Mouse (Mus musculus) left cerebral cortex, adult 9 months (tissue): Measurements from ENCODE around the gene Tom1l1.

ENCODE experiments used
- DNase-seq, 2 experiments: peaks; one replicate each; pipeline ENCODE4 v3.0.0; 2022; ENCODE audit warnings: low spot score in 2 of 2

Tom1l1 gene

GRCm38 (mm10) chr11:90675479-90676110, 12.6 kb downstream of the Tom1l1 start:
- DNase-seq, result no peak

- DNase-seq, result no peak
Measured at GRCm38 (mm10) chr11:90667325-90667724, 20.8 kb downstream of the Tom1l1 start.

DNA sequence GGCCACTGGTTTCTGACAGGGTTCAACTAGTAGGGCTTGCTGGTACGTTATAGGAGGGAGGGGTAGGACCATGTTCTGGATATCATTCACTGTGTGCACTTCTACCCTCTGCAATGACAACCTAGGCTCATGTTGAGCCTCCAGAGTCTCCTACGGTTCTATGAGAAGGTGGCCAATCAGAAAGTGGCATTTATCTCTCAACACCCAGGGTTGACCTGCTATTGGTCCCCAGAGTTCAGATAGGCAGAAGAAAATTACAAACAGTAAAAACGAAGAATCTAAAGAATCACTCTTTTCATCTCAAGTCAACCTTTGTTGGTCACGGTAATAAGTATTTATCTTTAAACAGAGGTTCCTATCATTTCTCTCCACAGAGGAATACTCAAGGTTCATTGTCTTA, 21.2 kb downstream of the Tom1l1 start:
- no peak for DNase-seq

DNA sequence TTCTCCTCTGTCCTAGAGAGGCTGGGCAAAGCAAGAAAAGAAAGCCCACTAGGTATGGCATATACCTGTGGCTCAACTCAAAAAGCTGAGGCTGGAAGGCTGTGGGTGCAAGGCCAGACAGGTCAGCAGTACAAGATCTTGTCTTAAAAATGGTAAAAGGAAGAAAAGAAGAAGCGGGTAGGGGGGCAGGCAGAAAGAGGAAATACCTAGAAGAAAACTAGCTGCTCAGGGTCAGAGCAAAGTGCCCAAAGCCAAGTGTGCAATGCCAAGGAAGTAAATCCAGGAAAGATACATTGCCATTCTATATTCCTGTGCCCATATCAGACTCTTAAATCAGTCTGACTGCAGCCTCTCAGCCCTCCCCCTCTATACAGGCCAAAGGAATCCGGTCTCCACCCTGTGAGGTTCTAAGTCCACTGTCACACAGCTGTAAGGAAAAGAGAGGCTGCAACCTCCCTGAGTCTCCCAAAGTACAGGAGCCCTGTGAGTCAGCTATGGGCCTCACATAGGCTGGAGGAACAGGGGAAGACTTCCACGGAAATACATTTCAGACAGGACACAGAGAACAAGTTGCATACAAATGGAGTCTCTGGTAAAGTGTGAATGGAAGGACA, 21.9 kb downstream of the Tom1l1 start:
- DNase-seq, result no peak

DNA sequence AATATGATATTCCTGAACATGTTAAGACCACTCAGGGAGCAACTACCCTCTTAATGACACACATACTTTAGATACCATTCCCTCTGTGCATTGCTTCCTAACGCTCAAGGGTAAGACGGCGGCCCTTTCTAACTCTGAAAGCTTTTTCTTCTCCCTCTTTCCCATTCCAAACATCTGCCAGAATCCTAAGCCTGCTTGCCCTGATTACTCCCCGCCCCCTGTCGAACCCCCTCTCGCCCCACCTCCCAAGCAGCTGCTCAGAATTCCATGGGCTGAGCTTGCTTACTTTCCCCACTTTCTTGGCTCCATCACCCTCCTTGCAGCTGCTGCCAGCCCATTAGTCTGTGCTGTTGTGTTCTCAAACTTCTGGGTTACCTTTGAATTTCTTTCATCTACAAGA, 23.0 kb downstream of the Tom1l1 start:
- DNase-seq, result peak in 1 of 2 experiments; percentile 33

GRCm38 (mm10) chr11:90664345-90664986, 23.7 kb downstream of the Tom1l1 start:
- no peak for DNase-seq

DNA sequence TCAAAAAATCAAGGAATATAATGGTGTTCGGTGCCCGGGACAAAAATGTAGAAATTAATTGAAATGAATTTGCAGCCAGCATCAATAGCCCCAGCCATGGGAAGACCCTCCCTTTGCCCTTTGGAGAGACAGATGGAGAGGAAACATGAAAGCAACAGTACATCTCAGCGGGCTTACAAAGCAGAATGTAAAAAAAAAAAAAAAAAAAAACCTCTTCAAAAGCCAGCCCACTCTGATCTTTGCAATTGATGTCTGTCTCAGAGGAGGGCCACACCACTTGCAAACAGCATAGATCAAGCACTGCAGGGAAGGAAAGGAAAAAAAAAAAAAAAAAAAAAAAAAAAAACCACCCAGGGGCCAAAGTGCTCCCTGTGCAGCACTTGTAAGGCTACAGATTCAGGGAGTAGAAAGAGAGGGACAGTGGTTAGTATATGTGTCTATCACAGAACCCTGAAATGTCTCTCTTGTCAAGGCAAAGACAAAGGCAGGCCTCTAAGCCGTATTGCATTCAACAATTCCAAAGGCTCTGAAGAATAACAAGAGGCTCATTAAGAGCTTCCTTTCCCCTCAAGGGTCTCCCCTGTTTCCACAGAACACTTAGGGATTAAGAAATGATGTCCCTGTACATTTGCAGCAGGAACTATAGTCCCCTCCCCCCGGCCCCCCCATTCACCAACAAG, 24.4 kb downstream of the Tom1l1 start:
- no peak for DNase-seq

DNA sequence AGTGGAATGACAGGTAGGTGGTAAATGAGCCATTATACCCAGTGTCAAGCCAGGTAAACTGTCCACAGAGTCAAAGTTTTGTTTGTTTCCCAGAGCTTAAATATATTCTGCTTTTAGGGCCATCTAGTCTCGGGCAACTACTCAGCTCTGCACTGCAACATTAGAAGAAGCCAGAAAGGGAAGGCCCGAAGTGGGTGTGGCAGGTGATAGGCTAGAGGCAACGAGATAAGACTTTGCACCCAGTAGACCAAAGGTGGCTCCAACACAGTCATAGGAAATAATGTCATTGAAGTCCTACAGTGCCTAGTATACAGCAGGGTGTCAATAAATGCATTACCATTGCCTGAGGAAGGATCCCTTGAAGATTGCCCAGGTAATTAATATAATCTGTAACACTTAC, 25.1 kb downstream of the Tom1l1 start:
- no peak for DNase-seq

DNA sequence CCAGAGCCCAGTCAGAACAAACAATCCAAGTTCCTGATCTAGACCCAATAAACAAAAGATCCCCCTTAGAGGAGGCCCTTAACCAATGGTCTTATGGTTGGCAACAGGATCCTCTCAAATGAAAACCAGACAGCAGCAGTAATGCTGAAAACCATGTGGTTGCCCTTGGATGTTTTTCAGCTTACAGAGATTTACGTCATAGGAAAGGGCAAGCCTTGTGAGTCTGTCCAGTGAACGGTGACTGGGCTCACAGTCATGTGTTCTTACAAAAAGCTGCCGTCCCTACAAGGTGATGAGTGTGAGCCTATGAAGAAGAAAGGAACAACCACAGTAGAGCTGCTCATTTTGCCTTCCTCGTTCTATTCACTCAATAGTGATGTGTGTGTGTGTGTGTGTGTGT, 27.5 kb downstream of the Tom1l1 start:
- no peak for DNase-seq

GRCm38 (mm10) chr11:90657527-90657926, 30.6 kb downstream of the Tom1l1 start:
- DNase-seq, result no peak

GRCm38 (mm10) chr11:90652603-90653002, 35.6 kb downstream of the Tom1l1 start:
- DNase-seq, result no peak

- DNase-seq, result no peak
Measured at GRCm38 (mm10) chr11:90650231-90650885, 37.8 kb downstream of the Tom1l1 start.

DNA sequence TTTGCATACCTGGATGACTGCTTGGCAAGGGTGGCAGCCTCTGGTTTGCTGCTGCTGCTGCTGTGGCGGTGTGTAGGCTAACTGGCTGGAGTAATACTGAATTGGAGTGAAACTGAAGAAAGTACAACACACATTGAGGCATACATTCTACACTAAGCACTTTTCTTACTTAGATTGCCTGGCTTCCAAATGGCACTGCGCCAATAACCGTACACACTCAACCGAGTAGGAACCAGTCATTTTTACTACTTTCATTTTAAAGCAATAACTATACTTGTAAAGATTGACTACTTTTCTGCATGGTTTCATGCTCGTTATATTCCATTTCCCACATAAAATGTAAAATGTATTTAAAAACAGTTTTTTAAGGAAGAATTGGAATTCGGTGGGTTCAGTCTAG, 38.4 kb downstream of the Tom1l1 start:
- DNase-seq, result no peak

DNA sequence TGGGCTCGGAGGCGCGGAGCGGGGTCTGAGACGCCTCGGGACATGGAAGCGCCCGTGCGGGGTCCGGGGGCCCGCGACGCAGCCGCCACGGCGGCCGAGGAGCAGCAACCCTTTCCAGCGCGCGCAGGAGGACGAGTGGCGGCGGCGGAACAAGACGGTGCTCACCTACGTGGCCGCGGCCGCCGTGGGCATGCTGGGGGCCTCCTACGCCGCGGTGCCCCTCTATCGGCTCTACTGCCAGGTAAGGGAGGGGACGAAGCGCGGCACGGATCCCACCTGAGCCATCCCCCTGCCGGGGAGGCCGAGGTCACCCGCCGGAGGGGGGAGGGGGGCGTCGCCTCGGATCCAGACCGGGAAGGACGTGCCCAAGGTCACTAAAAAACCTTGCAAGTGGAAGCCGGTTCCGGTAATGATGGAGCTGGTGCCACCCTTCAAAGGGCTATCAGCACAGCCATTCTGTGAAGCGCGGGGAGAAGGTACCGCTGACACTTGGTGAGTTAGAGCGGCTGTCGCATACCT, 49.8 kb downstream of the Tom1l1 start:
- DNase-seq, result no peak

GRCm38 (mm10) chr11:90637440-90638311, 50.5 kb downstream of the Tom1l1 start, which contains the start of the genes Stxbp4 and Cox11:
Gene Stxbp4 (minus strand): TSS chr11:90638084.
Gene Cox11 (plus strand): TSS chr11:90638173.
- peak; percentile 85 to 95 for DNase-seq

- DNase-seq, result no peak
Measured at GRCm38 (mm10) chr11:90634661-90635060, 53.5 kb downstream of the Tom1l1 start.

DNA sequence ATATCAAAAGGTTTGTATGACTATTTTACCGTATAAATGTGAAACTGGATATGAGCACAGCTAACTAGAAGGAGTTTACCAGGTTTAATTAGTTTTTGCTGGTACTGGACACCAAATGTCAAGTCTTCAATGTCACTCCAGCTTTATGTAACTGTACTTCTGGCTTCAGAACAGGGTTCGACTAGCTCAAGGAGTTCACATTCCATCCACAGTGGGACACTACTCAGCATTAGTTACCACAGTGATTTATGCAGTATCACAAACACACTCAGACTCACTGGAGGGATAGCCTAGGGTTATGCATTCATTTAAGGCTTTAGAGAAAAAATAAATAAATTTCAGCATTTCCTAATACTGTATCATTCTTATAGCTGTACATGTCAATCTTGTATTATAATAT, 55.7 kb downstream of the Tom1l1 start:
- no peak for DNase-seq

- DNase-seq, result no peak
Measured at GRCm38 (mm10) chr11:90627751-90628150, 60.4 kb downstream of the Tom1l1 start.

GRCm38 (mm10) chr11:90625174-90625573, 63.0 kb downstream of the Tom1l1 start:
- DNase-seq, result no peak

DNA sequence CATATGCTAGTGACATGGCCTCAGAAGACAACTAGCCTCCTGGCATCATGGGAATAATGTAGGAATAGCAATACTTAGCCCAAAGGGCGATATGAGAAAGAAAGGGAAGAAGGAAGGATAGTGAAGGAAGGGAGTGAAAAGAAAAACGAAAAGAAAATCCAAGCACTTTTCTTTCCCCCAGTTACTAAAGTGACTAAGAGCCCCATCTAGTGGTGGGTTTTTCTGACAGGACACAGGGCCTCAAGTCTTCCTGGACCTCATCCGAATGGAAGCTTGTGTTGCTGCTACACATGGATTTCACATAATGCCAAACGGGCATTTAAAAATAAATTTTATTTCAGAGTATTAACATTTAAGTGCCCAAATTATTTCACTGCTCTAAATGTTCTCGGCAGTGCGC, 64.7 kb downstream of the Tom1l1 start:
- DNase-seq, result peak in 1 of 2 experiments; percentile 55

GRCm38 (mm10) chr11:90622500-90622899, 65.7 kb downstream of the Tom1l1 start:
- DNase-seq, result no peak
